Mouse (Mus musculus) liver, adult 2 months (tissue): ENCODE measurements around the gene Slc26a8. TPM values are rescaled to one million over a fixed set of nuclear protein-coding genes. Genes with fewer than 3 reads are reported as not detected.

Source experiments
- DNase-seq: peaks from one replicate; pipeline ENCODE4 v3.0.0-alpha.2; 2011; ENCODE audit warnings: low read depth, low spot score; ENCODE audit errors: extremely low read depth
- H3K27ac ChIP-seq: fragments of 200-500 bp; replicated peaks from 2 replicates; pipeline ENCODE4 v1.5.1; 2012; ENCODE audit warnings: low read depth, mild to moderate bottlenecking, control low read depth, inconsistent platforms, low read length; ENCODE audit not compliant: insufficient read depth
- H3K27me3 ChIP-seq: fragments of 200-500 bp; 2 replicates; pipeline ENCODE4 v1.6.1; 2012; ENCODE audit warnings: mild to moderate bottlenecking, moderate library complexity, low read length, inconsistent platforms; ENCODE audit not compliant: control insufficient read depth, insufficient read depth
- H3K36me3 ChIP-seq: fragments of 200-500 bp; 2 replicates; pipeline ENCODE4 v1.6.1; 2012; ENCODE audit warnings: low read length, inconsistent platforms; ENCODE audit not compliant: control insufficient read depth, insufficient read depth
- H3K4me1 ChIP-seq: fragments of 200-500 bp; 2 replicates; pipeline ENCODE4 v1.6.1; 2011; ENCODE audit warnings: low read length; ENCODE audit not compliant: control insufficient read depth, insufficient read depth
- H3K4me3 ChIP-seq: fragments of 200-500 bp; 2 replicates; pipeline ENCODE4 v1.5.1; 2011; ENCODE audit warnings: low read depth, mild to moderate bottlenecking, control low read depth, low read length, moderate library complexity; ENCODE audit not compliant: insufficient read depth
- H3K79me2 ChIP-seq: fragments of 200-500 bp; 2 replicates; pipeline ENCODE4 v1.6.1; 2012; ENCODE audit warnings: inconsistent platforms, mild to moderate bottlenecking, low read length, moderate library complexity; ENCODE audit not compliant: control insufficient read depth, insufficient read depth
- H3K9ac ChIP-seq: fragments of 200-500 bp; 2 replicates; pipeline ENCODE4 v1.6.1; 2012; ENCODE audit warnings: low read depth, mild to moderate bottlenecking, control low read depth, inconsistent platforms, low read length
- CTCF ChIP-seq: fragments of 200-500 bp; IDR thresholded peaks from 2 replicates; pipeline ENCODE4 v1.5.1; 2011; ENCODE audit warnings: low read depth, low read length, control low read depth
- POLR2A ChIP-seq: fragments of 200-500 bp; IDR thresholded peaks from 2 replicates; pipeline ENCODE4 v1.6.1; 2011; ENCODE audit warnings: low read length, control low read depth; ENCODE audit not compliant: insufficient read depth; ENCODE audit errors: extremely low read depth
- WGBS: fragments of 180-500 bp; shearing (Covaris S2); methylation state at CpG from one replicate; pipeline ENCODE4 v1.1.7; 2018; 5-methylcytosine and 5-hydroxymethylcytosine counted together
- polyA plus RNA-seq: library from polyadenylated mRNA; depleted of rRNA; stranded (reverse); fragments of >200 nt; gene quantifications from 2 replicates; pipeline ENCODE4 v1.2.3, GENCODE M21; 2012
- total RNA-seq: library from RNA; depleted of rRNA; stranded (reverse); fragments of >200 nt; gene quantifications from 2 replicates; pipeline ENCODE4 v1.2.3, GENCODE M21; 2014

The Slc26a8 gene
- total and polyA plus RNA-seq, 2 experiments: 0.11 TPM; not detected in 1

DNA sequence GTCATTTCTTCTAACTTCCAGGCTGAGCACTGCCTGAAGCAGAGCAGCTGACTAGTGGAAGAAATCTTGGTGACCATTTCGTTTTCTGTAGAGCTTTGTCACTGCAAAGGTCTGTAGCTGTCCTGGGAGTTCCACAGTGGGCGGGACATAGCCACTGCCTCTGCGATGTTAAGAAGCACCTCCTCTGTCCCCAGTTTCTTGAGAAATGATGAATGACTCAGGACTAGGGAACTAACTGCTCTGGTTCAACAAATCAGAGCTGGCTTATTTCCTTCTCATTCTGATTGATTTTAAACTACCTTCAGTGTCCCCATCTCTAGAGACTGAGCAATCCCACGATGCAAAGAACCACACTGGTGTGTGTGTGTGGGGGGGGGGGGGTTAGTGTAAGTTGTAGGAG, 45.9 kb downstream of the Slc26a8 start:
- no peak for TF ChIP-seq CTCF
- TF ChIP-seq POLR2A: no peak
- Histone ChIP-seq H3K79me2 (no peaks in the 10 kb centered on the region), H3K27ac (no peak overlapping the region), H3K4me3 (no peak overlapping the region), H3K27me3 (no peaks in the 10 kb centered on the region), H3K36me3 (no peaks in the 10 kb centered on the region), H3K4me1 (no peaks in the 10 kb centered on the region), H3K9ac (no peak overlapping the region)
- 59% methylated on average over 4 of the region's 4 CpGs for WGBS
- DNase-seq: no peak

DNA sequence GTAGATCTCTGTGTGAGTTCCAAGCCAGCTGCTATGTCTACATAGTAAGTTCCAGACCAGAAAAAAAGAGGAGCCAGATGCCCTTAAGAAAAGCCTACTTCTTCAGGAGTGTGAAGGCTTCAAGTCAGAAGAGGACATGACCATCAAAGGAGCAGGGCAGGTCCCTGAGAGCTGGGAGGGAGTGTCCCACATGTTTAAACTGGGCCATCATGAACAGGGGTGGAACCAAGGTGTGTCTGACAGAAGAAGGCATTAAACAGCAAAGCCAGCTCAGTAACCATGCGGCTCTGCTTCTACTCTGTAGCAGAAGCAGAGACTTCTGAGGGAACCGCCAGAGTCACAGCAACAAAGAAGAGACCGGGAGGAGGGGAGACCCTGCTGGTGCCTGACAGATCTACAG, 46.3 kb downstream of the Slc26a8 start:
- Histone ChIP-seq H3K79me2 (no peaks in the 10 kb centered on the region), H3K27me3 (no peaks in the 10 kb centered on the region), H3K9ac (no peak overlapping the region), H3K4me1 (no peaks in the 10 kb centered on the region), H3K36me3 (no peaks in the 10 kb centered on the region), H3K4me3 (no peak overlapping the region), H3K27ac (no peak overlapping the region)
- TF ChIP-seq CTCF (no peak), POLR2A (no peak)
- no peak for DNase-seq
- WGBS: 60% methylated on average over 3 of the region's 3 CpGs

DNA sequence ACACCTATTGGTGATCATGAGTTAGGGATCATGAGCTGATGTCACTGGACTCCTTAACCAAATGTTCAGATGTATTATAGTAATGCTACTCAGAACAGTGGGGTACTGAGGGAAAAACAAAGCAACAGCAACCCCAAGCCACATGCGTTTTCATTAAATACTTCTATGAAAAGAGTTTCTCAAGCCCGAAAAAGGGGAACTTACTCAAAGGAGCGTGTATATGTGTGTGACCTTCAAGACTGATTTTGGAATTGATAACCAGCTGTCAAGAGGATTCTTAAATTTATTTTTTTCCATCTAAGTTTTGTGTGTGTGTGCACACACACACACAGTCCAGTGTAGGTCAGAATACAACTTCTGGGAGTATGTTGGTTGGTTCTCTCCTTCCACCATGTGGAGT, 49.9 kb downstream of the Slc26a8 start:
- H3K4me1 ChIP-seq: no peaks in the 10 kb centered on the region
- no peaks in the 10 kb centered on the region for H3K27me3 ChIP-seq
- H3K9ac ChIP-seq: no peak overlapping the region
- H3K36me3 ChIP-seq: no peaks in the 10 kb centered on the region
- no peak for DNase-seq
- H3K4me3 ChIP-seq: no peak overlapping the region
- TF ChIP-seq CTCF: no peak
- no peak for TF ChIP-seq POLR2A
- 81% methylated on average over 3 of the region's 3 CpGs for WGBS
- no peak overlapping the region for H3K27ac ChIP-seq
- no peaks in the 10 kb centered on the region for H3K79me2 ChIP-seq

GRCm38 (mm10) chr17:28637711-28638690, 52.0 kb downstream of the Slc26a8 start:
- H3K79me2 ChIP-seq: no peaks in the 10 kb centered on the region
- no peak overlapping the region for H3K4me3 ChIP-seq
- no peak overlapping the region for H3K9ac ChIP-seq
- H3K4me1 ChIP-seq: no peaks in the 10 kb centered on the region
- H3K36me3 ChIP-seq: no peaks in the 10 kb centered on the region
- no peak overlapping the region for H3K27ac ChIP-seq
- peak; percentile 38 for DNase-seq
- TF ChIP-seq CTCF: no peak
- TF ChIP-seq POLR2A: no peak
- WGBS: 65% methylated on average over 7 of the region's 7 CpGs
- no peaks in the 10 kb centered on the region for H3K27me3 ChIP-seq

DNA sequence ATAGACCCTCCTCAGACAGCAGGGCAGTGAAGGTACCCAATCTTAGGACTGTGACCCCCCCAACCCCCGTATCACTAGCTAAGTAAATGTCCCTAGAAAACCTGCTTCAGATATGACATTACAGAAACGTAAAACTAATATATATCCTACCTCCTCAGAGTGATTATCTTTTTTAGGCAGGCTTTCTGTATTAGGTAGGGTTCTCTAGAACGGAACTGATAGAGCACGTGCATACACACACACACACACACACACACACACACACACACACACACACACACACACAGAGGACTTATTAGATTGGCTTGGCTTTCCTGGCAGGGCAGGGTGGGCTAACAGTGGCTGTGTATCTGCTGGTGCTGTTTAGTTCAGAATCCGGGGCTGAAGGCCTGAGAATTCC, 54.2 kb downstream of the Slc26a8 start:
- H3K36me3 ChIP-seq: no peaks in the 10 kb centered on the region
- H3K79me2 ChIP-seq: no peaks in the 10 kb centered on the region
- 94% methylated on average over 5 of the region's 5 CpGs for whole genome bisulfite sequencing
- no peak overlapping the region for H3K27ac ChIP-seq
- no peak overlapping the region for H3K9ac ChIP-seq
- H3K27me3 ChIP-seq: no peaks in the 10 kb centered on the region
- no peak overlapping the region for H3K4me3 ChIP-seq
- TF ChIP-seq CTCF (no peak), POLR2A (no peak)
- H3K4me1 ChIP-seq: no peaks in the 10 kb centered on the region
- no peak for DNase-seq

GRCm38 (mm10) chr17:28629125-28629524, 60.9 kb downstream of the Slc26a8 start:
- H3K9ac ChIP-seq: no peak overlapping the region
- WGBS: 56% methylated on average over 3 of the region's 3 CpGs
- TF ChIP-seq POLR2A (no peak), CTCF (0 out of 2 replicates have a peak, but pooled peaks have one; percentile 21)
- no peak overlapping the region for H3K27ac ChIP-seq
- no peak for DNase-seq
- H3K79me2 ChIP-seq: no peaks in the 10 kb centered on the region
- H3K36me3 ChIP-seq: no peaks in the 10 kb centered on the region
- H3K4me1 ChIP-seq: no peaks in the 10 kb centered on the region
- no peaks in the 10 kb centered on the region for H3K27me3 ChIP-seq
- no peak overlapping the region for H3K4me3 ChIP-seq
